Mouse (Mus musculus) layer of hippocampus, adult 18-20 months (tissue): Measurements from ENCODE around the gene Olfr8. TPM values are rescaled to one million over a fixed set of nuclear protein-coding genes. Genes with fewer than 3 reads are reported as not detected.
"Not testable (repeated sequence)": the region's sequence is repeated elsewhere in the genome, so short reads cannot be mapped to it uniquely, and the experiment has no call there.

ENCODE experiments used
- DNase-seq, 2 experiments: peaks; one replicate each; pipeline ENCODE4 v3.0.0; 2022; ENCODE audit warnings: low spot score in 2 of 2
- long read RNA-seq: library from polyadenylated mRNA; stranded (forward); transcript quantifications from one replicate; pipeline ENCODE4 v2.0.0, GENCODE M21; 2021
- total RNA-seq, 2 experiments: library from RNA; stranded (reverse); gene quantifications; 2 replicates each; pipeline ENCODE4 v1.2.3; 2021

Olfr8 gene
- not detected for total RNA-seq
- long read RNA-seq = 0 reads

DNA sequence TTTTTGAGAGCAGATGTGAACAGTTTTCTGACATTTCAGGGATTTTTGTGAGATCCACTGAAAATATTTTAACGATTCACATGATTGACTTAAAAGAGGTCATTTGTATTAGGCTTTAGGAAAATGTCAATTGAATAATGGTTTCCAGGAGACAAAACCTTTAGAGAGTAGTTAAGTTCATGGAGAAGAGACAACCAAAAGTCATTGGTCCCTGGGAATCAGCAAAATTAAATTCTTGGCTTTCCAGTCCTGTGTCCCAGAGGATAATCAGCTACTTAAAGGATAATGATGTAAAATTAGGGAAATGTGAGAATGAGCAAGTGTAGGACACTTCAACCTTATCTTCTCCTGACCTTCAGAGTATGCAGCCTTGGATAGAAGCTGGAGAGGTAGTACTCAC, at the start of gene Olfr8:
Gene Olfr8 (plus strand): TSS at position 301 of the 400 bp plus-strand sequence.
- DNase-seq = not testable (repeated sequence)

GRCm38 (mm10) chr10:78912871-78913270, 37.6 kb upstream of the Olfr8 start, which contains the start of gene Olfr1354:
TSS of gene Olfr1354 (plus strand) at chr10:78913171.
- DNase-seq = not testable (repeated sequence)

- not testable (repeated sequence) for DNase-seq
Measured at GRCm38 (mm10) chr10:78963009-78963408, 12.6 kb downstream of the Olfr8 start, which contains the start of gene Olfr1353. TSS of gene Olfr1353 (plus strand) at chr10:78963309.

GRCm38 (mm10) chr10:78980750-78981149, 30.3 kb downstream of the Olfr8 start, which contains the start of gene Olfr1352:
TSS of gene Olfr1352 (plus strand) at chr10:78981050.
- DNase-seq = no peak

Other genes starting within 250 kb of the Olfr8 start
- gene Casp14, start 232.3 kb upstream of the Olfr8 start, total RNA-seq = not detected
- gene Ccdc105, start 197.6 kb upstream of the Olfr8 start, total RNA-seq = under 1 TPM; 0.56 to 0.72 TPM
- gene Slc1a6, start 170.1 kb upstream of the Olfr8 start, total RNA-seq = 10 to 100 TPM; 11.0 to 13.7 TPM
- not detected for gene Olfr1356, start 98.5 kb upstream of the Olfr8 start, total RNA-seq
- gene Olfr1355, start 75.1 kb upstream of the Olfr8 start, total RNA-seq = not detected
- not detected for gene Olfr1354, start 37.5 kb upstream of the Olfr8 start, total RNA-seq
- gene Olfr1353, start 12.7 kb downstream of the Olfr8 start, total RNA-seq = not detected
- not detected for gene Olfr1352, start 30.4 kb downstream of the Olfr8 start, total RNA-seq
- not detected for gene Olfr1351, start 61.8 kb downstream of the Olfr8 start, total RNA-seq
- not detected for gene Olfr57, start 78.1 kb downstream of the Olfr8 start, total RNA-seq
- 10 to 100 TPM; 19.3 to 20.0 TPM for gene 2610008E11Rik, start 147.0 kb downstream of the Olfr8 start, total RNA-seq
- gene Vmn2r80, start 198.1 kb downstream of the Olfr8 start, total RNA-seq = not detected